Mouse (Mus musculus) c-Kit-positive CD71-positive TER-119-positive erythroid progenitor cells, embryonic 14.5 days (primary cell): Measurements from ENCODE around the gene Esrra.
"Not testable (repeated sequence)": the region's sequence is repeated elsewhere in the genome, so short reads cannot be mapped to it uniquely, and the experiment has no call there.

ENCODE experiments used
- DNase-seq: peaks from one replicate; pipeline ENCODE4 v3.0.0-alpha.2; 2013; ENCODE audit warnings: low spot score

Gene Esrra

GRCm38 (mm10) chr19:6919876-6920740, 1.5 kb downstream of the Esrra start:
- no peak for DNase-seq

DNA sequence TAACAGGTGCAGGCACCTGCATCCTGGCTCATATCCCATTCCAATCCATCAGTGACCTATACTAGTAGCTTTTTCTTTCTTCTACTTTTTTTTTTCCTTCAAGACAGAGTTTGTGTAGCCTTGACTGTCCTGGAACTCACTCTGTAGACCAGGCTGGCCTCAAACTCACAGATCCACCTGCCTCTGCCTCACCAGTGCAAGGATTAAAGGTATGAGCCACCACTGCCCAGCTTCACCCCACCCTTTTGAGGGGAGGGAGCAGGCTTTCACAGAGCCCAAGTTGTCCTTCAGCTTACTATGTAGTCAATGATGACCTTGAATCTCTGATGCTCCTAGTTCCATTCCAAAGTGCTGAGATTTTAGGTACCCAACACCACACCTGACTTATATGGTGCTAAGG, 2.2 kb downstream of the Esrra start:
- no peak for DNase-seq

DNA sequence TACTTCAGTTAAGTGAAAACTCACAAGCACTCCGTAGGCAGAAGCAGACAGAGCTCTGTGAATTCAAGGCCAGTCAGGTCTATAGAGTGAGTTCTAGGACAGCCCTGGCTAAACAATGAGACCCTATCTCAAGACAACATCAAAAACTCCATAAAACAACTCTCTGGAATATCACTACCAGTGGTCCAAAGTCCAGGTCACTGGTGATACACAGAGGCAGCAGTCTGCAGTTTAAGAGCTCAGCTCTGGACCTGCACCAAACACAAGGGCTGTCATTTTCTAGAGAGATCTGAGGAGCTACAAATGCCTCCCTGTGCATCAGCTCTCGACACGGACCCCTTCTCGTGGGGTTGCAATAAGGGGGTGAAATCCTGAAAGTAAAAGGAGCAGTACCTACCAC, 3.3 kb downstream of the Esrra start:
- DNase-seq: no peak

DNA sequence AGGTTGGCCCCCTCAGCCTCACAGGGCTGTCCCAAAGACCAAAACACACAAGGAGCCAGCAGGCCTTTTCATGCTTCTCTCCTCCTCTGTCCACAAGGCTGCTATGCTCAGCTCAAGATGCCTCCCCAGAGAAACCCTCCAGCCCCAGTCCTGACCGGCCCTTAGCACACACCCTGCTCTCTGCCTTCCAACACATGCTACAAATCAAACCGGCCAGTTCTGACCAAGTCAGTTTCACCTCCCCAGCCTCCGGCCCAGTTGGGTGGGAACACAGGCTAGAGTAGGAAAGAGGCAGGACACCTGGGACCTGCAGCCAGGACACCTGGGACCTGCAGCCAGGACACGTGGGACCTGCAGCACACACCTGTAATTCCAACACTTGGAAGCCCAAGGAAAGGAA, 5.1 kb downstream of the Esrra start:
- DNase-seq: no peak

DNA sequence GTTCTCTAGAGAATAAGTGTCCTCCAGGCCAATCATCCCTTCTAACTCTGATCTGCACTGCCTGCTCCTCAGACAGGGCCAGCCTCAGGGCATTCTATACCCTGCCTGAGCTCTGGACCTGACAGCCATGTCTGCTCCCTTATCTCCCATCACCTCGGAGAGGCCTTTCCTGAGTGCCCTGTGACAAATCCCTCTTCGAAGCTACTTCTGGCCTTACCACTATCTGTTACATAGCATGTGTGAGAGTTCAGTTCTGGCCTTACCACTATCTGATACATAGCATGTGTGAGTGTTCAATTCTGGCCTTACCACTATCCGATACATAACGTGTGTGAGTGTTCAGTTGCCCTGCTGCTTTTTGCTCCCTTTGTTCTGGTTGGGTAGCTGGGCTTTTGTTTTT, 6.3 kb downstream of the Esrra start:
- peak; percentile 34 for DNase-seq

GRCm38 (mm10) chr19:6914540-6914939, 7.1 kb downstream of the Esrra start:
- DNase-seq: no peak

DNA sequence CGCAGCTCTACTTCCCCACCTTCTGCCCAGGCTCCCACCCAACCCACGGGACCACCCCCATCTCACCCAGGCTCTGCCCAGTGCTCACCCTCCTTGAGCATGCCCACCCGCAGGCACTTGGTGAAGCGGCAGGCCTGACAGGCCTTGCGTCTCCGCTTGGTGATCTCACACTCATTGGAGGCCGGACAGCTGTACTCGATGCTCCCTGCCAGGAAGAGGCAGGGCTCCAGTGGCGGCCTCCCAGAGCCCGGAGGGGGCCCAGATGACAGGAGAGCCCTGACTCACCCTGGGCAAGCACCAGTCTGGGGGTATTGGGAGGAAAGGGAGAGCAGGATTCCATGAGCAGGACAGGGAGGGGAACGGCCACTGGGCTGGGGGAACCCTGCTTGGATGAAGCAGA, 7.6 kb downstream of the Esrra start:
- DNase-seq: no peak

DNA sequence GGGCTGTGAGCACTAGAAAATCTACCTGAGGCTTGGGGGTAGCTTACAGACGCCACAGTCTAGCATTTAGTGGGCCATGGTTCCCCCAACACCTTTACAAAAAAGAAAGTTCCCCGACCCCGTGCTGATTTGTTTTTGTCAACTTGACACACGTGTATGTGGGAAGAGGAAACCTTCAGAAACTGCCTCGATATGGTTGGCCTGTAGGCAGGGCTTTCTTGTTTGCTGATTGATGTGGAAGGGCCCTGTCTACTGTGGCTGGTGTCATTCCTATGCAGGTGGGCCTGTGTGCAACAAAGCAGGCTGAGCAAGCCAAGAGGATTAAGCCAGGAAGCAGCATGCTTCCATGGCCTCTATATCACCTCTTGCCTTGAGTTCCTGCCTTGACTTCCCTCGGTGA, 8.6 kb downstream of the Esrra start:
- no peak for DNase-seq

- DNase-seq: no peak
These were observed 9.2 kb downstream of the Esrra start for GRCm38 (mm10) chr19:6912205-6912970.

DNA sequence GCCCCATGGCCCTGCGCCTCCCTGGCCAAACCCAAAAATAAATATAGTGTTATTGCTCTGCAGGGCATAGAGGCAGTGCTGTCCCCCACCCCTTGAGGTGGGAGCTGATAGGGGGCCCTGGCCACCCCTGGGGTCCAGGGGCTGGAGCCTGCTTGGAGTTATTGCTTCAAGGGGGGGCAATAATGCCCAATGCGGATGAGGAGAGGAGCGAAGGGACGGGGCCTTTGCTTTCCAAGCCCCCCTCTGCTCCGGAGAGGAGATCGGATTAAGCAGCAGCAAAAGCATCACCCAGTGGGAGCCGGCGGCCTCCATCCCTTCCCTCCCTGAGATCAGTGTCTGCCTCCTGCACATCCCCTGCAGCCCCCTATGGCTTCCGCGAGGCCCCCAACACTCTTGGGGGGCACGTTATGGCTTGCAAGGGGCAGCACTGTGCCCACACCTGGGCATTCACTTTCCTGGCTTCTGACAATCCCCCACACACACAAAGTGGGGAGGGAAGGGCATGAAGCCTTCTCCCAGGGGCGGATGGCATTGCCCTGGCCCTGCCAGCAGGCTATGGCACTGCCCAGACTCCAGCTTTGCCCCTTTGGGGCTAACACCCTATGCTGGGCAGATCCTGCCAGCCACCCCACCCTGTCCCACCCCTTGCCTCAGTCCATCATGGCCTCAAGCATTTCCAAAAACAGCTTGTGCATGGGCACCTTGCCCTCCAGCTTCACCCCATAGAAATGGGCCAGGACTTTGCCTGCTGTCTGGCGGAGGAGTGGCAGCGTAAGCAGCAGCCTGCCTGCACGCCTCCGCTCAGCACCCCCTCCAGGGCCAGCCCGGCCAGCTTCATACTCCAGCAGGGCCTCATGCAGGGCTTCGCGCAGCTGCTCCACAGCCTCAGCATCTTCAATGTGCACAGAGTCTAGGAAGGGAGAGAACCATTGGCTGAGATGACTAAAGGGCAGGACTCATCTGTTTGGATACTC, 10.2 kb downstream of the Esrra start:
- DNase-seq: no peak

- DNase-seq: not testable (repeated sequence)
These were observed 11.3 kb downstream of the Esrra start for GRCm38 (mm10) chr19:6910306-6910705.

GRCm38 (mm10) chr19:6909507-6910289, 11.9 kb downstream of the Esrra start, which contains the start of the genes Trmt112 and Prdx5:
Gene Trmt112, plus strand, starts transcription at chr19:6909698.
Gene Prdx5, minus strand, starts transcription at chr19:6910106.
- DNase-seq: peak; percentile 79

DNA sequence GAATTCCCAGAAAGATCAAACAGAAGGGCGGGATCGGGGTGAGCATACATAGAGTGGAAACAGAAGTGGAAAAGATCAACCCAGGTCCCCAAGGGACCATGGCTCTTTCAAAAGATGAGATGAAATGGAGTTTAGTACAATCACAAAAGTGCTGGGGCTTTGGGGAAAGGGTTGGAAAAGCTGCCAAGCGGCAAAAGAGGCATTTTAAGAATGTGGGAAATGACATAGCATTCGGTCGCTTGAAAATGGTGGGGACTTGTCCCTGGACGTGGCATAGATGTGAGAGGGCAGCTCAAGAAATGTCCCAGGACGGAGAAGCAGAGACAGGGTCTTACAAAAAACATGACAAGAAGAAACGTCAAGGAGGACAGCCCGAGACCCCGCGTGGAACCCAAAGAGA, 12.6 kb downstream of the Esrra start:
- no peak for DNase-seq

DNA sequence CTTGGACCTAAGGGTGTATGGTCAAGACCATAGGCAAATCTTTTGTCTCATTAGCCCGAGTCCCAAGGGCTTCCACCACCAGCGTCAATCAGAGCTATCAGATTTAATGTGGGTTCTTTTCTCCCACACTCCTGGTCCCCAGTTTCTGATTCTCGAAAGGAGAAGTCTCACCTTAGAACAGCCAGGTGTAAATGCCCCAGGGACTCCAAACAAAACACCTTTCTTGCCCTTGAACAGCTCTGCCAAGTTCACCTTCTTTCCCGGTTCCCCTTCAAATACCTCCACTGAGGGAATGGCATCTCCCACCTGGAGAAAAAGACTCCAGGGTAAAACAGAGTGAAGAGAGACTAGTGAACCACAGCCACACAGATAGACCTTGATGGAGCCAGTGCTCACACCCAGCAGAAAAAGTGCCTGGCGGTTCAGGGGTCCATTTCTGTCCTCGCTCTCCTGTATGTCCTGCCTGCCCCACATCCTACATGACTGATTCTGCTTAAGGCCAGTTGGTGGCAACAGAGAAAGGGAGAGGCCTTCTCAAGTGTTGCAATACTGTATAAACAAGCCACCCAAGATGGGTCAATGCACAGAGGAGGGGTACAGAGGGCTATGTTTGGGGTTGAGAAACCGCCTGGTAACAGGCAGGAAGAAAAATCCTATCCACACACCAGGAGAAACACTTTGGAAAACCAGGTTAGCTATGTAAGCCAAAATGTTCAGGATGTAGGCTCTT, 13.6 kb downstream of the Esrra start:
- DNase-seq: no peak

DNA sequence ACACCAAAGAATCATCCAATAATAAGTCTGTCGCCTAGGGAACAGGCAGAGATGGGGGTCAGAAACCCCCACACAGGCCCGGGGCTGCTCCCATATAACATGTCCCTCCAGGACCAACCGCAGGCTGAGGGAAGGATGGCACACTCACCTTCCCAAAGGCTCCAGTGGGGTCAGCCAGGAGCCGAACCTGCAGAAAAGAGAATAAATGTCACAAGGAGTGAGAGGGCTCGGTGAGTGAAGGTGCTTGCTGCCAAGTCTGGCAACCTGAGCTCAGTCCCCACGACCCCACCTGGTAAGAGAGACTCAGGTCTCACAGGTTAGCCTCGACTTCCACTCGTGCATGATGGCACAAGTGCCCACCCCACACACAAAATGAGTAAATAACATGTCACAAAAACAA, 14.5 kb downstream of the Esrra start:
- DNase-seq: no peak

- no peak for DNase-seq
These were observed 15.4 kb downstream of the Esrra start for GRCm38 (mm10) chr19:6906199-6906598.

DNA sequence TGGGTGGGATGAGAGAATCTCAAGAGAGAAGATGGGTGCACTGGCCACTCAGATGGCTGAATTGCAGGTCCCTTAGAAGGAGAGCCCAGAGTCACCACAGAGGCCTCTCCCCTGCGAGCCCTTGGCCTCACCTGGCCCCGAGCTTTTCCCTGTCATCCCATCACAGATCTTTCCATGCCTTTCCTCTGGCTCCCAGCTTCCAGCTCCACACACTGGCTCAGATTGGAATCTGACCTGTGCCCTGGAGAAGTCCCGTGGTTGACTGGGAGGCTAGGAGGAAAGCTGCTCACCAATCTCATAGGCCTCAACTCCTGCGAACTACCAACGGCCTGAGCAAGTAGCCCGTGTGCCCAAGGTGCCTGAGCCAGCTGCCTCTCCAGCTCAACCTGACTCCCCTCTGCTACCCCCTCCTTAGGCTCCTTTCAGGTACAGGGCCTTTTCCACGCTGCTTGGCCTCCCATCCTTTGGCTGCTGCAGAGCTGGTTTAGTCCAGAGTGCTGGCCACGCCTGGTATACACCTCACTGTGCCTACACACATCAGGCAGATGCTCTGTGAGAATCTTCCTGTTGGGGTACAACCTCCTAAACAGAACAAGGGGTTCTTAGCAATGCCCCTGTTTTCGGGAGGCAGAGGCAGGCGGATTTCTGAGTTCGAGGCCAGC, 16.0 kb downstream of the Esrra start:
- no peak for DNase-seq

DNA sequence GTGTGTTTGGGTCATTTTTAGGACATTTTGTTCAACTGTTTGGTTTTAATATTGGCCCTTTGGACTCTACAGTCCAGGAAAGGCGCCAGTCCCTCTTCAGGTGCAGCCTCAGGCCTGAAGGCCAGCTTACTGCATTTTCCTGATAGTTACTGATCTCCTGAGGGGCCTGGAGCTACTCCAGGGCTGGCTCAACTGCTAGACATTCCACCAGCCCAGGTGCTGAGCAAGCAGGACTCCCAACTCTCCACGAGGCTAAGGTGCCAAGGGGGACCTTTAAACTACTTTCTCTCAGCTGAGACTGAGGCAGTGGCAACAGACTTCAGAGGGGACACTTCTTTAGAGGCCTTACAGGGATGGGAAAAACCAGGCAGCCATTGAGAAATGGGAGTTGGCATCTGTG, 16.8 kb downstream of the Esrra start:
- DNase-seq: no peak

GRCm38 (mm10) chr19:6903031-6903430, 18.6 kb downstream of the Esrra start:
- DNase-seq: no peak

- DNase-seq: no peak
These were observed 22.0 kb downstream of the Esrra start for GRCm38 (mm10) chr19:6899641-6900040.
